ENCODE assay signal across 20 mouse cellular contexts in the genomic region with DNA sequence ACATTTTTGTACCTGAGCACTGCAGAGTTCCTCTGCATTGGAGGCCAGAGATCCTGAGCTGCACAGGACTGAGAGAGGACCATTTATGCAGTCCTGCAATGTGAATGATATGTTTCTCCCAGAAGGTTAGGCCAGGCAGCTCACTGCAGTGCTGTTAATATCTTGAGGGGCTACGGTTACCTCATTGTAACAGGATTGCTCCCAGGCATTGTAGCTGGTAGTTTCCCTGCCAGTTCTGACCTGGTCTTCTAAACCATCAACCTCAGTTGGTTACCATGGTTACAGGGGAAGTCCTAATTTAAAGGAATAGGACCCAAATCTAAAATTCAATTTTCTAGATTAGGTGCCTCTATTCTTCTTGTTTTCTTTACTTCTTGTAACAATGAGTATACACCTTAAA. TPM values are rescaled to one million over a fixed set of nuclear protein-coding genes. Genes with fewer than 3 reads are reported as not detected.
DNase-seq lines count a peak whose midpoint lies in the region; ATAC-seq and TF ChIP-seq lines count a peak whose summit lies in the region.
"Had no signal": no experiment of that assay in that cellular context is flagged by ENCODE, and none has a peak within 500 bp of the region (broad histone marks: within the 10 kb centered on the region; RNA-seq: fewer than 3 reads in every experiment).

No protein-coding gene starts in this region.

- no peak for DNase-seq in forebrain, postnatal 0 days
- no peak for DNase-seq in left cerebral cortex, adult 2 months (ENCODE audit: extremely low spot score in 1 of 2, low spot score in 2 of 2)
- DNase-seq in left cerebral cortex, postnatal 14 days (ENCODE audit: low spot score in 2 of 2): no peak
- no peak for DNase-seq in neural tube, embryonic 10.5 days (ENCODE audit: extremely low spot score, low spot score)
- DNase-seq: adrenal gland, adult 8-10 months; adrenal gland, postnatal 36 days; B cell, adult 2 months; cerebellum, adult 11 months; cerebellum, adult 8-10 months; cerebellum, postnatal 14 days; embryo, embryonic 11 days; gastrocnemius, postnatal 25 days had no signal

- peak overlapping the region; percentile 54; the same call in 1 of the 2 replicates for H3K27ac ChIP-seq in forebrain, postnatal 0 days (ENCODE audit: low read depth, low read length)
- no peak overlapping the region for H3K27ac ChIP-seq in forebrain, embryonic 15.5 days (replicated peaks)
- peak overlapping the region; percentile 38; the same call in 1 of the 2 replicates for H3K27ac ChIP-seq in left cerebral cortex, adult 2 months
- 0 out of 2 replicates have a peak overlapping the region, but pooled peaks have one; percentile 23 for H3K27ac ChIP-seq in neural tube, embryonic 15.5 days (replicated peaks)
- peak overlapping the region; percentile 50 for H3K27ac ChIP-seq in olfactory bulb, adult 2 months (ENCODE audit: insufficient read depth, low read depth, low read length)
- H3K27ac ChIP-seq: embryonic facial prominence, embryonic 12.5 days had no signal

- TF ChIP-seq POLR2A in olfactory bulb, adult 2 months (IDR thresholded peaks at IDR 0.05; ENCODE audit: insufficient read depth, low read depth, low read length): no peak

- no peaks in the 10 kb centered on the region for H3K27me3 ChIP-seq in forebrain, postnatal 0 days (ENCODE audit: insufficient read depth, low read length)
- H3K27me3 ChIP-seq in forebrain, embryonic 15.5 days: no peaks in the 10 kb centered on the region
- H3K27me3 ChIP-seq in neural tube, embryonic 15.5 days (replicated peaks): no peaks in the 10 kb centered on the region
- H3K27me3 ChIP-seq: embryonic facial prominence, embryonic 12.5 days; heart, embryonic 12.5 days had no signal

- intact Hi-C loops in left cerebral cortex, adult 2 months (cut with DNase I): no loop called here
- intact Hi-C loops in left cerebral cortex, postnatal 14 days (cut with DNase I): no loop called here

- H3K36me3 ChIP-seq in forebrain, postnatal 0 days (ENCODE audit: insufficient read depth): peaks cover 33% of the 10 kb centered on the region
- H3K36me3 ChIP-seq in forebrain, embryonic 15.5 days: peaks cover 48% of the 10 kb centered on the region
- H3K36me3 ChIP-seq in neural tube, embryonic 15.5 days: peaks cover 36% of the 10 kb centered on the region

- H3K9me3 ChIP-seq in forebrain, postnatal 0 days (ENCODE audit: low read length): no peaks in the 10 kb centered on the region
- H3K9me3 ChIP-seq in forebrain, embryonic 15.5 days: no peaks in the 10 kb centered on the region
- H3K9me3 ChIP-seq in neural tube, embryonic 15.5 days (replicated peaks): no peaks in the 10 kb centered on the region
- H3K9me3 ChIP-seq: embryonic facial prominence, embryonic 12.5 days; G1E had no signal

- H3K9ac ChIP-seq in forebrain, postnatal 0 days: no peak overlapping the region
- H3K9ac ChIP-seq in forebrain, embryonic 15.5 days (replicated peaks): no peak overlapping the region
- no peak overlapping the region for H3K9ac ChIP-seq in neural tube, embryonic 15.5 days (replicated peaks)
- H3K9ac ChIP-seq: embryonic facial prominence, embryonic 12.5 days; heart, embryonic 12.5 days had no signal

- H3K4me2 ChIP-seq in forebrain, postnatal 0 days (ENCODE audit: low read depth): no peak overlapping the region
- H3K4me2 ChIP-seq in forebrain, embryonic 15.5 days (replicated peaks): no peak overlapping the region
- no peak overlapping the region for H3K4me2 ChIP-seq in neural tube, embryonic 15.5 days
- H3K4me2 ChIP-seq: embryonic facial prominence, embryonic 12.5 days; heart, embryonic 12.5 days had no signal

- H3K4me3 ChIP-seq in forebrain, postnatal 0 days (ENCODE audit: low read depth, low read length): no peak overlapping the region
- no peak overlapping the region for H3K4me3 ChIP-seq in forebrain, embryonic 15.5 days
- H3K4me3 ChIP-seq in left cerebral cortex, adult 2 months: no peak overlapping the region
- no peak overlapping the region for H3K4me3 ChIP-seq in neural tube, embryonic 15.5 days (replicated peaks)
- H3K4me3 ChIP-seq in olfactory bulb, adult 2 months (ENCODE audit: insufficient read depth, low read depth, low read length): no peak overlapping the region
- H3K4me3 ChIP-seq: embryonic facial prominence, embryonic 12.5 days; heart, embryonic 12.5 days had no signal

- no peaks in the 10 kb centered on the region for H3K4me1 ChIP-seq in forebrain, postnatal 0 days (ENCODE audit: insufficient read depth)
- H3K4me1 ChIP-seq in forebrain, embryonic 15.5 days: no peaks in the 10 kb centered on the region
- no peaks in the 10 kb centered on the region for H3K4me1 ChIP-seq in neural tube, embryonic 15.5 days
- H3K4me1 ChIP-seq in olfactory bulb, adult 2 months (ENCODE audit: control insufficient read depth, insufficient read depth, low read length): peaks cover 22% of the 10 kb centered on the region
- H3K4me1 ChIP-seq: embryonic facial prominence, embryonic 12.5 days had no signal

- peak; percentile 47; the same call in 1 of the 2 replicates for ATAC-seq in forebrain, postnatal 0 days
- no peak for ATAC-seq in forebrain, embryonic 15.5 days (replicated peaks)
- ATAC-seq in neural tube, embryonic 15.5 days (ENCODE audit: low FRiP score): no peak
- ATAC-seq: CD4-positive, CD25-positive, alpha-beta regulatory T cell, adult 4 months; forebrain, embryonic 16.5 days had no signal

- WGBS in forebrain, postnatal 0 days: 57% methylated on average over 1 of the region's 1 CpGs
- 60% methylated on average over 1 of the region's 1 CpGs for WGBS in forebrain, embryonic 15.5 days
- 32% methylated on average over 1 of the region's 1 CpGs for WGBS in neural tube, embryonic 15.5 days
- WGBS in olfactory bulb, adult 2 months: 26% methylated on average over 1 of the region's 1 CpGs

- TF ChIP-seq CTCF in forebrain, postnatal 0 days (IDR thresholded peaks at IDR 0.05; ENCODE audit: low read depth): no peak
- no peak for TF ChIP-seq CTCF in left cerebral cortex, adult 2 months (IDR thresholded peaks at IDR 0.05)
- TF ChIP-seq CTCF in olfactory bulb, adult 2 months (IDR thresholded peaks at IDR 0.05; ENCODE audit: insufficient read depth, low read depth, low read length): no peak

RNA-seq across cellular contexts. Expression of gene Ywhah, which starts 33.2 kb away (rescaled TPM):
- total RNA-seq in forebrain, postnatal 0 days (2014; rRNA removed): 475 and 549 TPM in 2 replicates
- polyA plus RNA-seq in forebrain, postnatal 0 days (2015; fragmentation: Nextera tagmentation; extraction: Ambion mirVana): 744 and 971 TPM in 2 replicates
- 569 and 595 TPM in 2 replicates for polyA plus RNA-seq in forebrain, embryonic 15.5 days (2015; fragmentation: Nextera tagmentation; extraction: Ambion mirVana)
- total RNA-seq in left cerebral cortex, adult 2 months (2021): 1,000 to 10,000 TPM; 1,061 to 1,220 TPM
- total RNA-seq in left cerebral cortex, postnatal 14 days (2021): 1,000 to 10,000 TPM; 1,147 to 1,287 TPM
- polyA plus RNA-seq in neural tube, embryonic 15.5 days (2015; fragmentation: Nextera tagmentation; extraction: Ambion mirVana): 862 and 927 TPM in 2 replicates
- polyA plus RNA-seq in olfactory bulb, adult 2 months (2012; ENCODE audit: insufficient read depth, insufficient read length, low replicate concordance, missing spikeins): 1,490 TPM in 1 of 2 replicates, not detected in the other
